Mouse (Mus musculus): ENCODE measurements at regions not wholly inside any gene's neighbourhood (a gene's known extent, or its start where the extent isn't known, plus 50 kb on each side); places are given as distances from the start of the nearest gene placed in this dataset.

- no peak for DNase-seq (ENCODE audit: low spot score)
Observed at GRCm38 (mm10) chr13:16316581-16316980, 304.9 kb downstream of the Inhba start.

- DNase-seq (ENCODE audit: low spot score): no peak
Observed at GRCm38 (mm10) chr13:16317412-16317811, 305.8 kb downstream of the Inhba start.

- DNase-seq (ENCODE audit: low spot score): no peak
Observed at GRCm38 (mm10) chr13:16320392-16320791, 308.7 kb downstream of the Inhba start.

- no peak for DNase-seq (ENCODE audit: low spot score)
Observed at GRCm38 (mm10) chr13:16325661-16326060, 314.0 kb downstream of the Inhba start.

GRCm38 (mm10) chr13:16341727-16342126 is 330.1 kb downstream of the Inhba start:
- no peak for DNase-seq (ENCODE audit: low spot score)

- DNase-seq (ENCODE audit: low spot score): no peak
Observed at GRCm38 (mm10) chr13:16342171-16342570, 330.5 kb downstream of the Inhba start.

- no peak for DNase-seq (ENCODE audit: low spot score)
Observed at GRCm38 (mm10) chr13:16343280-16343945, 331.8 kb downstream of the Inhba start.

- no peak for DNase-seq (ENCODE audit: low spot score)
Observed at GRCm38 (mm10) chr13:16349353-16349752, 337.7 kb downstream of the Inhba start.

GRCm38 (mm10) chr13:16350061-16350460 is 338.4 kb downstream of the Inhba start:
- no peak for DNase-seq (ENCODE audit: low spot score)

GRCm38 (mm10) chr13:16355316-16355715 is 343.7 kb downstream of the Inhba start:
- no peak for DNase-seq (ENCODE audit: low spot score)

GRCm38 (mm10) chr13:16379492-16379891 is 367.8 kb downstream of the Inhba start:
- no peak for DNase-seq (ENCODE audit: low spot score)

GRCm38 (mm10) chr13:16379949-16380348 is 368.3 kb downstream of the Inhba start:
- no peak for DNase-seq (ENCODE audit: low spot score)

GRCm38 (mm10) chr13:16382936-16383511 is 371.4 kb downstream of the Inhba start:
- no peak for DNase-seq (ENCODE audit: low spot score)

GRCm38 (mm10) chr13:16416356-16417019 is 404.8 kb downstream of the Inhba start:
- no peak for DNase-seq (ENCODE audit: low spot score)

GRCm38 (mm10) chr13:16424147-16424546 is 412.5 kb downstream of the Inhba start:
- DNase-seq (ENCODE audit: low spot score): no peak

GRCm38 (mm10) chr13:16435436-16435835 is 423.8 kb downstream of the Inhba start:
- no peak for DNase-seq (ENCODE audit: low spot score)

- DNase-seq (ENCODE audit: low spot score): no peak
Observed at GRCm38 (mm10) chr13:16453234-16453633, 441.6 kb downstream of the Inhba start.

GRCm38 (mm10) chr13:16459743-16460142 is 448.1 kb downstream of the Inhba start:
- DNase-seq (ENCODE audit: low spot score): no peak

GRCm38 (mm10) chr13:16461681-16462080 is 450.0 kb downstream of the Inhba start:
- DNase-seq (ENCODE audit: low spot score): no peak

GRCm38 (mm10) chr13:16464823-16465222 is 453.2 kb downstream of the Inhba start:
- no peak for DNase-seq (ENCODE audit: low spot score)

- no peak for DNase-seq (ENCODE audit: low spot score)
Observed at GRCm38 (mm10) chr13:16465317-16465716, 453.7 kb downstream of the Inhba start.

GRCm38 (mm10) chr13:16465812-16466211 is 454.2 kb downstream of the Inhba start:
- no peak for DNase-seq (ENCODE audit: low spot score)

- DNase-seq (ENCODE audit: low spot score): no peak
Observed at GRCm38 (mm10) chr13:16476515-16476914, 464.9 kb downstream of the Inhba start.
